Mouse (Mus musculus): ENCODE results near the gene Stk11. TPM values are rescaled to one million over a fixed set of nuclear protein-coding genes. Genes with fewer than 3 reads are reported as not detected.
A peak's percentile ranks its signal among the peaks of the same experiment; 100 is the strongest.

Gene Stk11
- polyA plus RNA-seq, 1 experiment from 2014 or later, result 16.9 TPM

DNA sequence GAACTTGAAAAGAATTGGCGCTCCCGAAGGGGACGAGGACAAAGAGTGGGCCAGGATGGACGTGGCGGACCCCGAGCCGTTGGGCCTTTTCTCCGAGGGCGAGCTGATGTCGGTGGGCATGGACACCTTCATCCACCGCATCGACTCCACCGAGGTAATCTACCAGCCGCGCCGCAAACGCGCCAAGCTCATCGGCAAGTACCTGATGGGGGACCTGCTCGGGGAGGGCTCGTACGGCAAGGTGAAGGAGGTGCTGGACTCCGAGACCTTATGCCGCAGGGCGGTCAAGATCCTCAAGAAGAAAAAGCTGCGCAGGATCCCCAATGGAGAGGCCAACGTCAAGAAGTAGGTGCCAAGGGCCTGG, 942 bp downstream of the Stk11 start:
- WGBS, result under 1% methylated on average over 27 of the region's 27 CpGs
- Histone ChIP-seq H3K9me3 (replicated peaks) (no peaks in the 10 kb centered on the region), H3K27ac (replicated peaks) (0 out of 2 replicates have a peak overlapping the region, but pooled peaks have one; percentile 3), H3K4me1 (peaks cover 52% of the 10 kb centered on the region), H3K4me3 (replicated peaks) (peak overlapping the region; percentile 94), H3K27me3 (replicated peaks) (no peaks in the 10 kb centered on the region), H3K4me2 (peak overlapping the region; percentile 93), H3K36me3 (peaks cover 18% of the 10 kb centered on the region; the same call in 1 of the 2 replicates), H3K9ac (replicated peaks) (peak overlapping the region; percentile 86)
- no peak for ATAC-seq (ENCODE audit: low FRiP score)

DNA sequence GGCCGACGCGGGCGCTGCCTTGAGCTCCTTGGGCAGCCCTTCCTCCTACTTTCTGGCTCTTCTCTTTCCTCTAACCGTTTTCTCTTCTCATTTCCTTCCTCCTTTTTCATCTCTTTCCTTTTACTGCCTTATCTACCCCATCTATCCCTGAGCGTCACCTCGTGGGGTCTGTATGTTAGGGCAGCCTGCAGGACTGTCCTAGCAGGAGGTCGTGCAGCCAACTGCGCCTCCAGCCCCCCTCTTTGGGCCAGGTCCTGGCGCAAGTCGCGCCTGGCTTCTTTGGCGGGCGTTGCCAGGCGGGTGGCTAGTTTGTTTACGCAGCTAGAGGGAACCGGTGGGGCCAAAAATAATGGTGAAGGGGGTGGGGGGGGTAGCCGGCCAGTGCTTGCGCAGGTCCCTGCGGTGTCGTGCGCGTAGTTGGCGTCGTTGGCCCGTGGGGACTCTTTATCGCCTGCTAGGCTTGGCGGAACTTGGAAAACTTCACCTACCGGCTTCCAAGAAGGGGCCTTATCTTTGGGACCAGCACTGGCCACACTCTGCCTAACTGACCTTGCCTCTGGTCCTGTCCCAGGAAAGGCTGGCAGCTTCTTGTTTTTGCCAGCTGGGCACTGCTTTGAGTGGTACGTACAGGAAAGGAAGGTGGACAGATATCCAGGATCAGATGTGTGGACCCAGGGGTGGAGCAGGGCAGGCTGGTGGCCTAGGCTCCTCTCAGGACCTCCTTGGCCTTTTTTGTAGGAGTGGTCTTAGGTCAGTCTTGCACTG, 1.5 kb downstream of the Stk11 start:
- 4% methylated on average over 30 of the region's 30 CpGs for WGBS
- Histone ChIP-seq H3K27me3 (replicated peaks) (no peaks in the 10 kb centered on the region), H3K4me2 (peak overlapping the region; percentile 93), H3K9me3 (replicated peaks) (no peaks in the 10 kb centered on the region), H3K36me3 (peaks cover 22% of the 10 kb centered on the region; the same call in 1 of the 2 replicates), H3K9ac (replicated peaks) (peak overlapping the region; percentile 86), H3K4me1 (peaks cover 52% of the 10 kb centered on the region), H3K4me3 (replicated peaks) (peak overlapping the region; percentile 94), H3K27ac (replicated peaks) (0 out of 2 replicates have a peak overlapping the region, but pooled peaks have one; percentile 3)
- no peak for ATAC-seq (ENCODE audit: low FRiP score)

DNA sequence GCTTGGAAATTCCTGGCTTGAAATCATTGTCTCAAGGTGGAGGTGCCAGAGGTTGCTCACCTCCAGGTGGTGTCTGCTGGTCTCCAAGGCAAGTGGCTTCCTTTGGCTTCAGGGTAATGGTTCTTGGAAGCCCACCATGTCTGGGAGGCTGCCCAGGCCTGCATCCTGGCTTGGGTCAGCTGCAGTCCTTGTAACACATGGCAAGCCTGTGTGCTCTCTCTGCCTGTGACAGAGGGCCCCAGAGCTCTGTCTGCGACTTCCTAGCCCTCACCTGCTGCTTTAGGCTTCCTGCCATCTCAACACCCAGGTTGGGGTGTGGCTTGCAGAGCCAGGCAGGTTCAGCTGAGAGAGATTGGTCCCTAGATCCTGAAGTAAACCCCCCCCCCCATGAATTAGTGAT, 2.1 kb downstream of the Stk11 start:
- no peaks in the 10 kb centered on the region for H3K9me3 ChIP-seq (replicated peaks)
- H3K4me2 ChIP-seq, result peak overlapping the region; percentile 93
- no peaks in the 10 kb centered on the region for H3K27me3 ChIP-seq (replicated peaks)
- peak overlapping the region; percentile 94 for H3K4me3 ChIP-seq (replicated peaks)
- peak overlapping the region; percentile 86 for H3K9ac ChIP-seq (replicated peaks)
- peaks cover 52% of the 10 kb centered on the region for H3K4me1 ChIP-seq
- ATAC-seq (ENCODE audit: low FRiP score), result no peak
- H3K36me3 ChIP-seq, result peaks cover 22% of the 10 kb centered on the region; the same call in 1 of the 2 replicates
- H3K27ac ChIP-seq (replicated peaks), result no peak overlapping the region
- WGBS, result 52% methylated on average over 1 of the region's 1 CpGs

DNA sequence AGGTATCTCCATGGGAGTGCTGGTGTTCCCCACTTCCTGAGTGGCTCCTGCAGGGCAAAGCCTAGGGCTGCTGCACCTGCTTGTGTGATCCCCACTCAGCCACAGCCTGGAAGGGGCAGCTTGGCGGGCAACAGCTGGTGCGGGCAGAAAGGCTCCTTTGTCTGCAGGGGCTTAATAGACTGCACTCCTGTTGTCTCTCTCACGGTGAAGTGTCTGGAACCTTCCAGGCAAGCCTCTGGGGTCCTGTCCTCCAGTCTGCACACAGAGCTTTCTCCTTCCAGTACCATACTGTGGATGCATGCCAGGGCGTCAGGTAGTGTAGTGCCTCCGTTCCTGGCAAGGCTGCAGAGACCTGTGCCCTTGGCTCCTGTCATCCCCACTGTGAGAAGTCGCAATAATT, 2.9 kb downstream of the Stk11 start:
- Histone ChIP-seq H3K27me3 (replicated peaks) (no peaks in the 10 kb centered on the region), H3K36me3 (peaks cover 22% of the 10 kb centered on the region; the same call in 1 of the 2 replicates), H3K27ac (replicated peaks) (no peak overlapping the region; the same call in 1 of the 2 replicates), H3K9ac (replicated peaks) (peak overlapping the region; percentile 86), H3K4me1 (peaks cover 52% of the 10 kb centered on the region), H3K4me2 (peak overlapping the region; percentile 93), H3K9me3 (replicated peaks) (no peaks in the 10 kb centered on the region), H3K4me3 (replicated peaks) (0 out of 2 replicates have a peak overlapping the region, but pooled peaks have one; percentile 94)
- WGBS, result 38% methylated on average over 6 of the region's 6 CpGs
- no peak for ATAC-seq (ENCODE audit: low FRiP score)

DNA sequence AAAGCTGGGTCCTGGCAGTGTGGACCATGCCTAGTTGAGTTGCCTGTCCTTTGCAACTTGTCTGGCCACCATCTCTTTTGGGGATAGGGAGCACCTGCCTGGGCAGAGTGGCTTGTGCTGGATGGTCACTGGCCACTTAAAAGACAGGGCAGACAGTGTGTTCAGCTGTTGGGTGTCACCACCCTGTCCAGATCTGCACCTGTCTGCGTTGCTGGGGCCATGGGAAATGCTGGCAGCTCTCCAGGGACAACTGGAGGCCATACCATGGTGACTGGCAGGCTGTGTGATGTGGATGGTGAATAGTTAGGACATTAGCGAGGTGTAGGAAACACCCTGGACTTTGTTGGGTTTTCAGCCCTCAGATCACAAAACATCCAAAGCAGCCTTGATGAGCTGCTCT, 4.5 kb downstream of the Stk11 start:
- Histone ChIP-seq H3K4me2 (no peak overlapping the region), H3K9me3 (replicated peaks) (no peaks in the 10 kb centered on the region), H3K27me3 (replicated peaks) (no peaks in the 10 kb centered on the region), H3K27ac (replicated peaks) (no peak overlapping the region), H3K36me3 (peaks cover 22% of the 10 kb centered on the region; the same call in 1 of the 2 replicates), H3K4me1 (peaks cover 43% of the 10 kb centered on the region), H3K4me3 (replicated peaks) (no peak overlapping the region), H3K9ac (replicated peaks) (0 out of 2 replicates have a peak overlapping the region, but pooled peaks have one; percentile 4)
- 73% methylated on average over 2 of the region's 2 CpGs for WGBS
- no peak for ATAC-seq (ENCODE audit: low FRiP score)

DNA sequence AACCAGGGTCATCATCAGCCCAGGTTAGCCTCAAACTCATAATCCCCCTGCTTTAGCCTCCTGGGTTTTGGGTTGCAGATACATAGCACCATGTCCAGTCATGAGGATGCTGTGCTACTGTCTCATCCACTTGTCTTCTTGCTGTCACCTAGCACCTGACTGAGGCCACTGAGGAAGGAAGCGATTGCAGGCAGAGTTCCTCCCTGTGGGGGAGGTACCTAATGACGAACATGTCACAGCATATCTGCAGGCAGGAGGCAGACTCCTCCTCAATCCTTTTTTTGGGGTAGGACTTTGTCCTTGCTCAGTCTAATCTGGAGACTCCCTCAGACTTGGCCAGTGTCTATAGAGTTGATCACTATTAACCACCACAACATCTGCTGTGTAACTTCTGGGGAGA, 6.0 kb downstream of the Stk11 start:
- Histone ChIP-seq H3K27ac (replicated peaks) (no peak overlapping the region), H3K36me3 (peaks cover 37% of the 10 kb centered on the region), H3K27me3 (replicated peaks) (no peaks in the 10 kb centered on the region), H3K9ac (replicated peaks) (no peak overlapping the region), H3K9me3 (replicated peaks) (no peaks in the 10 kb centered on the region), H3K4me1 (peaks cover 40% of the 10 kb centered on the region), H3K4me2 (no peak overlapping the region), H3K4me3 (replicated peaks) (no peak overlapping the region)
- 89% methylated on average over 2 of the region's 2 CpGs for WGBS
- ATAC-seq (ENCODE audit: low FRiP score), result no peak

DNA sequence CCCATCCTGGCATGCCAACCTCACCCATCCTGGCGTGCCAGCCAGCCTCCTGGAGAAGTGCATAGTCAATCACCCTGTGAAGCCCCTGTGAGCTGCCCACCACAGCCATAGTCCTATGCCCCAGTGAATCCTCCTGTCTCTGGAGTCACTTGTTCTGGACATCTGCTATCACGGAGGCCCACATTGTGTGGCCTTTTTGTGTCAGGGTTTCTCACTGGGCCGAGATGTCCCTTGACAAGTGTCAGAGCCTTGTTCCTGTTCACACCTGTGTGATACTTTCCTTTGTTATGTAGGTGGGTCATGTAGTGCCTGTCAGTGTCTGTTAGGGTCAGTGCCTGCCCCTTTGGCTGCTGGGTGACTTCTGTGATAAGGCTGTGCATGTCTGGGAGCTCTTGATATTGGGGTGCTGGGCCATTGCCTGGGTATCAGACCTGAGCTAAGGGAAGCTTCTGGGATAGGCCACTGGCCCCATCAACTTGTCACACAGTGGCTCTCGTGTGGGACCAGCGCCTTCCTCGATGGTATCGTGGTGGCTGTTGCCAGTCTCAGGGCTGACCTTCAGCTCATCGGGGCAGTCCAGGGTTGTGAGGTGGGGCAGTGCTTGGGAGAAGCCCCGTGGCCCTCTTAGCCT, 8.4 kb downstream of the Stk11 start:
- Histone ChIP-seq H3K9me3 (replicated peaks) (no peaks in the 10 kb centered on the region), H3K4me2 (no peak overlapping the region), H3K27ac (replicated peaks) (no peak overlapping the region), H3K9ac (replicated peaks) (no peak overlapping the region), H3K4me1 (peaks cover 16% of the 10 kb centered on the region), H3K36me3 (peaks cover 56% of the 10 kb centered on the region), H3K27me3 (replicated peaks) (no peaks in the 10 kb centered on the region), H3K4me3 (replicated peaks) (no peak overlapping the region)
- no peak for ATAC-seq (ENCODE audit: low FRiP score)
- WGBS, result 93% methylated on average over 9 of the region's 9 CpGs

DNA sequence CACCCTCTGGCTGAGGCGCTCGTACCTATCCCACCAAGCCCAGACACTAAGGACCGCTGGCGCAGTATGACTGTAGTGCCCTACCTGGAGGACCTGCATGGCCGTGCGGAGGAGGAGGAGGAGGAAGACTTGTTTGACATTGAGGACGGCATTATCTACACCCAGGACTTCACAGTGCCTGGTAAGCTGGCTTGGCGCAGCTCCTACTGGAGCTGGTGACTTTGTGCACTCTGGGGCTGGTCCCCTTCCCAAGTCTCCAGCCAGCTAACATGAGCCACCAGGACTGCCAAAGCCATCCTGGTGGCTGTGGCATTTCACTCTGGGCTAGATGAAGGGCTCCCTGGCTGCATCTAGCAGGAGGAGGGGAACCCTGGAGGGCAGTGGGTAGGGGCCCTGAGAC, 12.3 kb downstream of the Stk11 start:
- ATAC-seq (ENCODE audit: low FRiP score), result no peak
- no peaks in the 10 kb centered on the region for H3K27me3 ChIP-seq (replicated peaks)
- H3K36me3 ChIP-seq, result peaks cover 75% of the 10 kb centered on the region
- H3K9ac ChIP-seq (replicated peaks), result no peak overlapping the region
- no peaks in the 10 kb centered on the region for H3K9me3 ChIP-seq (replicated peaks)
- 97% methylated on average over 8 of the region's 8 CpGs for WGBS
- H3K4me2 ChIP-seq, result no peak overlapping the region
- H3K27ac ChIP-seq (replicated peaks), result no peak overlapping the region
- no peak overlapping the region for H3K4me3 ChIP-seq (replicated peaks)
- H3K4me1 ChIP-seq, result peaks cover 14% of the 10 kb centered on the region

DNA sequence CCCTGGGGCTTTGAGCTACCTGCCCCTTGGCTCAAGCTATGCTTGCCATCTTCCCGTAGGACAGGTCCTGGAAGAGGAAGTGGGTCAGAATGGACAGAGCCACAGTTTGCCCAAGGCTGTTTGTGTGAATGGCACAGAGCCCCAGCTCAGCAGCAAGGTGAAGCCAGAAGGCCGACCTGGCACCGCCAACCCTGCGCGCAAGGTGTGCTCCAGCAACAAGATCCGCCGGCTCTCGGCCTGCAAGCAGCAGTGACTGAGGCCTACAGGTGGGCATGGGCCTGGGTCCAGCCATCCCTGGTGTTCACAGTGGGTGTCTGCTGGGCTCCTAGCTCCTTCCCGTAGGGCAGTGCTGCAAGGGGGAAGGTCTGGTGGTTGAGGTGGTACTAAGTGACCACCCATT, 14.2 kb downstream of the Stk11 start:
- Histone ChIP-seq H3K9me3 (replicated peaks) (no peaks in the 10 kb centered on the region), H3K9ac (replicated peaks) (no peak overlapping the region), H3K36me3 (peaks cover 93% of the 10 kb centered on the region), H3K4me3 (replicated peaks) (no peak overlapping the region), H3K4me1 (peaks cover 21% of the 10 kb centered on the region), H3K4me2 (no peak overlapping the region), H3K27ac (replicated peaks) (no peak overlapping the region; the same call in 1 of the 2 replicates), H3K27me3 (replicated peaks) (no peaks in the 10 kb centered on the region)
- no peak for ATAC-seq (ENCODE audit: low FRiP score)
- WGBS, result 92% methylated on average over 9 of the region's 9 CpGs

DNA sequence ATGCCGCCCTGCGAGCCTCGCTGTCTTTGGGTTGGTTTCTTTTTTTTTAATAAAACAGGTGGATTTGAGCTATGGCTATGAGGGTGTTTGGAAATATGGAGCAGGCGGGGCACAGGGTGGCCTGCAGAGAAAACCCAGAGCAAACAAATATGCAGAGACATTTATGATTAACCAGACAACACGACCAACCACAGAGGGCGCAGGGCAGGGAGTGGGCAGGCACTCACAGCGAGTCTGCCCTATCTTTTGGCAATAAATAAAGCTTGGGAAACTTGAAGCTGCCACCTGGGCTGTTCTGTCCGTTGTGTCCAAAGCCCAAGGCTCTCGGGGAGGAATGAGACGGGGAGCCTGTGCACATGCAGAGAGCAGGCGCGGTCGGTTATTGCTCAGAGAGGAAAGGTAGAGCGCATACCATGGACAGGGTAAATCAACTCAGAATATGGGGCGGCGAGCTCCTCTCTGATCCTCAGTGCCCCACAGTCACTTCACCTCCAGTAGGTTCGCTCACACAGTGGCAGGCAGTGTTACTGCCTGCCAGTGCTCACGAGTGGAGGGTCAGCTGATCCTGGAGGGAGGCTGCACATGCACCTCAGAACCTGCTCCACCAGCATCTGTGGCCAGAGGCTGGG, 14.9 kb downstream of the Stk11 start:
- 77% methylated on average over 18 of the region's 18 CpGs for WGBS
- Histone ChIP-seq H3K4me3 (replicated peaks) (no peak overlapping the region), H3K4me1 (peaks cover 21% of the 10 kb centered on the region), H3K9ac (replicated peaks) (no peak overlapping the region; the same call in 1 of the 2 replicates), H3K4me2 (no peak overlapping the region), H3K27me3 (replicated peaks) (no peaks in the 10 kb centered on the region), H3K36me3 (peaks cover 96% of the 10 kb centered on the region), H3K9me3 (replicated peaks) (no peaks in the 10 kb centered on the region), H3K27ac (replicated peaks) (0 out of 2 replicates have a peak overlapping the region, but pooled peaks have one; percentile 35)
- no peak for ATAC-seq (ENCODE audit: low FRiP score)

DNA sequence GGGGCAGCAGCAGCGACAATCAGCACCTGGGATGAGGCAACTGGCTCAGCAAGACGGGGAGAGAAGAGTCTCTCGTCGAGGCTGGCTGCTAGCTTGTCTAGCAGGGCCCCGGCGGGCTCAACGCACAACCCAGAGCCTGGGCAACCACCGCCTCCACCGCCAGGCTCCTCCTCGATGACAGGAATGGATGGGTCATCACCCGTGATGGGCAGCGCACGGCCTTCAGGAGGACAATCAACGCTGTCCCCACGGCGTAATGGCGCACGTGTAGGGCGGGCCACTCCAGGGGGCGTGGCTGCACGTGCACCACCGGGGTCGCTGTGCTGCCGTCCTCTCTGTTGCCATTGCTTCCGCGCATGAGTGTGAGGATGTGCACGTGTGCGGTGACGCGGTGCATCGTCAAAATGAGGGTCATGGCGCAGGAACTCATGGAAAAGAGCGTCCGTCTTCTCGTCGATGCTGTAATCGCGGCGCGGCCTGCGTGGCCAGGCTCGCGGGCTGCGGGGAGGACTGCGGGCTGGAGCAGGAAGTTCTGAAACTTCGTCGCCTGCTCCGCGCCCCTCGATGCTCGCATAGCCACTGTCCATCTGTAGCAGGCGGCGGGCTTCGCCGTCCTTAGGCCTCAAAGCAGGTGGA, 15.8 kb downstream of the Stk11 start:
- ATAC-seq (ENCODE audit: low FRiP score), result peak; percentile 74
- H3K27ac ChIP-seq (replicated peaks), result peak overlapping the region; percentile 35; the same call in 1 of the 2 replicates
- peaks cover 94% of the 10 kb centered on the region for H3K36me3 ChIP-seq
- H3K4me1 ChIP-seq, result peaks cover 25% of the 10 kb centered on the region
- no peaks in the 10 kb centered on the region for H3K27me3 ChIP-seq (replicated peaks)
- H3K9ac ChIP-seq (replicated peaks), result peak overlapping the region; percentile 11; the same call in 1 of the 2 replicates
- H3K4me3 ChIP-seq (replicated peaks), result peak overlapping the region; percentile 1; the same call in 1 of the 2 replicates
- peak overlapping the region; percentile 24 for H3K4me2 ChIP-seq
- WGBS, result 14% methylated on average over 55 of the region's 55 CpGs
- no peaks in the 10 kb centered on the region for H3K9me3 ChIP-seq (replicated peaks)
